Mouse (Mus musculus): ENCODE measurements around the gene Rnf41.

The Rnf41 gene

GRCm38 (mm10) chr10:128429454-128429853 is 18.0 kb downstream of the Rnf41 start:
- DNase-seq (ENCODE audit: low spot score), result no peak

GRCm38 (mm10) chr10:128433417-128433816 is 22.0 kb downstream of the Rnf41 start:
- DNase-seq (ENCODE audit: low spot score), result no peak

DNA sequence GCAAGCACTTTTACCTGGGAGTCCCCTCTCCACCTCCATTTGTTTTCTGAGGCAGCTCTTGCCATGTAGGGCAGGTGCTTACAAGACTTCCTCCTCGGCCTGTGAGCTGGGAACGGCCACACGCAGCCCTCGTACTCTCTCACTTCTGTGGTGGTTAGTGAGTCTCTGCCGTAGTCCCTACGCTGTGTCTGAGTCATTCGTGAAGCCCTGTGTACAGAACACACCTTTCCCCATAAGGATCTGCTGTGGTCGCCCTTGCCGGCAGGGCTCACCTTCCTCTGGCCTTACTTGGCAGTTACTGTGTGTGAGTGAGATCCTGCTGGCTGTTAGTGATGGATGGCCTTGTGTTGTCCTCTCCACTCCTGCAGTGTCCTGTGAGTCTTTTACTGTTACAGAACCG is 23.2 kb downstream of the Rnf41 start:
- no peak for DNase-seq (ENCODE audit: low spot score)

GRCm38 (mm10) chr10:128435186-128435823 is 23.8 kb downstream of the Rnf41 start:
- DNase-seq (ENCODE audit: low spot score), result no peak

- no peak for DNase-seq (ENCODE audit: low spot score)
Measured at GRCm38 (mm10) chr10:128435873-128436272, 24.4 kb downstream of the Rnf41 start.

- DNase-seq (ENCODE audit: low spot score), result no peak
Measured at GRCm38 (mm10) chr10:128436376-128436775, 24.9 kb downstream of the Rnf41 start.

DNA sequence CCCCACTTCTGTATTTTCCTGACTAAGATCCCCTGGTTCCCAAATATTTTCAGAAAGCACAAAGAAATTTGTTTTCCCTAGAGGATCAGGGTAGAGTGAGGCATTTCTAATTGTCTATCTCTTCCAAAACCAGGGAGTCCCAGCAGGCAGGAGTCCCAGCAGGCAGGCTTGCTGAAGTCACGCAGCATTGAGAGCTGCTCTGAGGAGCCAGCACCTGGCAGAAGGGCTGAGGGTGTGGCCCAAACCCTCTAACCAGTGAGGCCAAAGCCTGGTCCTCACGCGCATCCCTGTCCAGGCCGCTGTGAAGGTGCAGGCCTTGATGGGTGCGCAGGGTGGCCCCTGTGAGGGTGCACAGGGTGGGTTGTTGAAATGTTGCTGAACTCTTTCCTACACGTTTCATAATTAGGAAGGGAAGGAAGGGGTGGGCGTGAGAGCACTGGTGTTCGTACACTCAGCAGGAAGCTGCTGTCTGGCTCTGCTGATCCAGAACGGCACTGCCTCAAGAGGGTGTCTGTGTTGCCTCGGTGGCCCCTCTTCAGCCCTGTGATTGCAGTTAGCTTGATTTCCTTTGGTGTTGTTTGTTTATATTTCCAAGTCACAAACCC is 27.3 kb downstream of the Rnf41 start:
- no peak for DNase-seq (ENCODE audit: low spot score)

DNA sequence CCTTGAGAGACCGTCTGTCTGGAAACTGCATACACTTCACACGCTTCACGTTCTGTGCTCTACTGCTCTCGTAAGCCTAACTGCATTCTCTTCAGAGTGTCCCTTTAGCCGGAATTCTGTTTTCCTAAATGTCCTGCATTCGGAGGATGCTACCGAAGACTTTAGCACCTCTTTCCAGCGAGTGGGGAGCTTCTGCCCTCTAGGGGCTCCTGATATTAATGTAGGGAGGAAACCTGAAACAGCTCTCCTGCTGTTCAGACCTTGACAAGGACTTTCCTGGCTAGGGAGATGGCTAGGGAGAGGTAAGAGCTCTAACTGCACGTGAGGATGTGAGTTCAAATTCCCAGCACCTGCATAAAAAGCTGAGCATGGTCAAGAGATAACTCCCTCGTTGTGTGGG is 28.9 kb downstream of the Rnf41 start:
- DNase-seq (ENCODE audit: low spot score), result no peak

DNA sequence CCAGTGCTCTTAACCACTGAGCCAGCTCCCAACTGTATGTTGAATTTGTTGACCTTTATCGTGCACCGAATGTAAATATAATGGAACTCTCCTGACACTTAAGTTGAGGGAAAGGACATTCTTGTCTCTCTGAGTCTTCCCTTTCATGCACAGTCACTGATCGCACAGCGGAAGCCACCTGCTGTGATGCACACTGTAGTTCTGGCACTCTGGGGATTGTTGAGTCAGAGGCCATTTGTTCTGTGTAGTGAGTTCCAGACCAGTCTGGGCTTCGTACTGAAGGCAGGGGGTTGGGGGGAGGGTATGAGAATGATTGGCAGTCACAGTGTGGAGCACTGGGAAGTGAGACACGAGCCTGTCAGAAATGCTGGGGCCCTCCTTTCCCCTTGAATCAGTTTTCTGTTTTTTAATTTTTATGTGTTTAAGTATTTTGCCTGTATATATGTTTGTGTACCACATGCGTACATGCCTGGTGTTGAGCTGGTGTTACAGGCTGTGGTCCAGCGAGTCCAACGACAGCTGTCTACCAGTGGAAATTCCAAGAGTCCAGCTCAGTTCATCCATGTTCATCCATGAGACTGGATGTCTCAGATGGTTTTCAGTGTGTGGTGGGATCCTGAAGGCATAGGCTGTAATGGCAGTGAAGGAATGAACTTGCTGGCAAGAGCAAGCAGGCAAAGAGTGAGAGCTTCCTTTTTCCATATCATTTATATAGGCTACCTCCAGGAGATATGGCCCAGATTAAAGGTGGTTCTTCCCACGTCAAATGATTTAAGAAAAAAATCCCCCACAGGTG is 30.1 kb downstream of the Rnf41 start:
- DNase-seq (ENCODE audit: low spot score), result no peak

DNA sequence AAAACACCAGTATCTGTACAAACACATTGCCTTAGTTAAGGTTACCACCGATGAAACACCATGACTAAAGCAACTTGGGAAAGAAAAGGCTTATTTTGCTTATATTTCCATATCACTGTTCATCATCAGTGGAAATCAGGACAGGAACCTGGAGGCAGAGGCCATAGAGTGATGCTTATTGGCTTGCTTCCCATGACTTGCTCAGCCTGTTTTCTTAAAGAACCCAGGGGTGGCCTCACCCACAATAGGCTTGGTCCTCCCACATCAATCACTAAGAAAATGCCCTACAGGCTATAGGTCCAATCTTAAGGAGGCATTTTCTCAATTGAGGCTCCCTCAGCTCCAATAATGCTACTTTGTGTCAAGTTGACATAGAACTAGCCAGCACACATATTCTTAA is 31.3 kb downstream of the Rnf41 start:
- no peak for DNase-seq (ENCODE audit: low spot score)

GRCm38 (mm10) chr10:128444354-128444753 is 32.9 kb downstream of the Rnf41 start:
- no peak for DNase-seq (ENCODE audit: low spot score)

- no peak for DNase-seq (ENCODE audit: low spot score)
Measured at GRCm38 (mm10) chr10:128445407-128445806, 34.0 kb downstream of the Rnf41 start.

GRCm38 (mm10) chr10:128451014-128451413 is 39.6 kb downstream of the Rnf41 start:
- no peak for DNase-seq (ENCODE audit: low spot score)

GRCm38 (mm10) chr10:128454471-128454870 is 43.0 kb downstream of the Rnf41 start:
- DNase-seq (ENCODE audit: low spot score), result no peak

DNA sequence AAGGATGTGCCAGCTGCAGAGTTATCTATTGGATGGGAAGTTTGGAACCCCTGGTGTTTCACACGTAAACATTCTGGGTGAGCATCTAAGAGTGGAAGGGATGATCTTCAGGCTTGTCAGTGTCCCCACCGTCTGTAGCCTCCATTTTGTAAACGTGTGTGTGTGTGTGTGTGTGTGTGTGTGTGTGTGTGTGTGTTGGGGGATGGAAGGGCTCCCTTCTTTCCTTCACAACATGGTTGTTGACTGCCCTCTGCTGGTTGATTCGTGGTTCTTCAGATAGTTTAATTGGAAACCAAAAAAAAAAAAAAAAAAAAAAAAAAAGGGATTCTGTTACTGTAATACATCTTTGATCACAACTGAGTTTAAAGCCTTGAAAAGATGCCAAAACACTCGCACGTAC is 43.8 kb downstream of the Rnf41 start:
- DNase-seq (ENCODE audit: low spot score), result peak; percentile 74

DNA sequence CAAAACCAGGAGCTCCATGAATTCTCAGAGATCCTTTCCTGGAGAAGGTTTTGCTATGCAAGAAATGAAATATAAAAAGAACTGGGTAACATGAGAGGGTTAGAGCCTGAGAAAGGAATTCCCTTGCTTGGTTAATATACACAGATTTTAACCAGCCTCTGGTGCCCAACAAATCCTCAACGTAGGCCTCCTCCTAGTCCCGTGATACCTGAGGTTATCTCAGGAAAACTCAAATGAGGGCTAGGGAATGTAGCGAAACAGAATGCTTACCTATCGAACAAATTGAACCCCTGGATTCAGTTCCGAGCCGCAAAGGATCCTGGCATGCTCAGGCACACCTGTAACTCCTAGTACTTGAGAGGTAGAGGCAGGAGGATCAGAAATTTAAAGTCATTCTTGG is 46.2 kb downstream of the Rnf41 start:
- DNase-seq (ENCODE audit: low spot score), result no peak

DNA sequence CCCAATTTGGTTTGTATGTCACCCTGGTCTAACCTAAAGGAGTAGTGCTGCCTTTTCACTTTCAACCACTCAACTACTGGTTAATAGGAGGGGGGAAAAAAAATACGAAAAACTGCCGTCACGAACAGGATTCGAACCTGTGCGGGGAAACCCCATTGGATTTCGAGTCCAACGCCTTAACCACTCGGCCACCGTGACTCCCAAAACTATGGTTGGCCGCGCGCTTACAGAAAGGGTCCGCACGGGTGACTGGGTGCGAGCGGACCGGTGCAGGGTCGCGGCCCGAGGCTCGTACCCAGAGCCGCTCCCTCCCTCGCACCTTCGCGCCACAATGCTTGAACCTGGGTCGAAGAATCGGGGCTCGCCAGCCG is 46.9 kb downstream of the Rnf41 start:
- peak; percentile 91 for DNase-seq (ENCODE audit: low spot score)

- peak; percentile 75 for DNase-seq (ENCODE audit: low spot score)
Measured at GRCm38 (mm10) chr10:128458719-128459408, 47.4 kb downstream of the Rnf41 start, which contains the start of gene Smarcc2. Gene Smarcc2, plus strand, starts transcription at chr10:128459248.

GRCm38 (mm10) chr10:128459409-128460269 is 48.2 kb downstream of the Rnf41 start:
- DNase-seq (ENCODE audit: low spot score), result peak; percentile 53

- no peak for DNase-seq (ENCODE audit: low spot score)
Measured at GRCm38 (mm10) chr10:128460270-128460630, 48.8 kb downstream of the Rnf41 start.

DNA sequence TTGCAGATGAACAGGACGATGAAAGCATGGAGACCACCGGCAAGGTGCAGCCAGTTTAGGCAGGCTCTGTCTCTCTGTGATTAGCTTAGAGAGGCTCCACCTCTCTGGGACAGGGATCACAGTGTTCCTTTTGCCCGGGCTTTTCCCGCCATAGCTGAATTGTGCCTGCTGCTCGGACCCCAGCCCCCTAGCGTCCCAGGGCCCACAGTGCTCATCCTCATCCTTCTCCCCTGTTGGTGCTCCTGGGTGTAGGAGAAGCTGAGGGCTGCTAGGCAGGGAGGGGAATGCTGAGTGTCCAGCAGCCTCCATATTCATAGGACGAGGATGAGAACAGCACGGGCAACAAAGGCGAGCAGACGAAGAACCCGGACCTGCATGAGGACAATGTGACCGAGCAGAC is 62.9 kb downstream of the Rnf41 start:
- no peak for DNase-seq (ENCODE audit: low spot score)

DNA sequence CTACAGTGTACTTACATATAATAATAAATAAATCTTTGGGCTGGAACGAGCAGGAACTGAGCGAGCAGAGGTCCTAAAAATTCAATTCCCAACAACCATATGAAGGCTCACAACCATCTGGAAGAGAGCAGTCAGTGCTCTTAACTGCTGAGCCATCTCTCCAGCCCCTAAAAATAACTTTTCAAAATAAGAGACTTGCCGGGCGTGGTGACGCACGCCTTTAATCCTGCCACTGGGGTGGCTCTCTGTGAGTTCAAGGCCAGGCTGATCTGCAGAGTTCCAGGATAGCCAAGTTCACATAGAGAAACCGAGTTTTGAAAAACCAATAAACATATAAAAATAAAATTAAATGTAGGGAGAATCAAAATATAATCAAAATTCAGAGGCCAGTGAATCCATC is 74.9 kb downstream of the Rnf41 start:
- no peak for DNase-seq (ENCODE audit: low spot score)

All from c-Kit-positive CD71-positive TER-119-positive erythroid progenitor cells, embryonic 14.5 days (primary cell).